Mouse (Mus musculus) layer of hippocampus, adult 9-11 months (tissue): ENCODE measurements around the gene Slc2a8.

Experiments
- DNase-seq: peaks from one replicate; pipeline ENCODE4 v3.0.0; 2022

Gene Slc2a8

GRCm38 (mm10) chr2:32928235-32928946 lies 53.5 kb downstream of the Slc2a8 start:
- DNase-seq: peak; percentile 60

GRCm38 (mm10) chr2:32927624-32928234 lies 54.2 kb downstream of the Slc2a8 start:
- DNase-seq: no peak

GRCm38 (mm10) chr2:32926330-32927075 lies 55.4 kb downstream of the Slc2a8 start:
- DNase-seq: no peak

- no peak for DNase-seq
These were observed 57.5 kb downstream of the Slc2a8 start for GRCm38 (mm10) chr2:32924306-32924844.

GRCm38 (mm10) chr2:32923551-32924250 lies 58.2 kb downstream of the Slc2a8 start:
- no peak for DNase-seq
